In the genomic region with DNA sequence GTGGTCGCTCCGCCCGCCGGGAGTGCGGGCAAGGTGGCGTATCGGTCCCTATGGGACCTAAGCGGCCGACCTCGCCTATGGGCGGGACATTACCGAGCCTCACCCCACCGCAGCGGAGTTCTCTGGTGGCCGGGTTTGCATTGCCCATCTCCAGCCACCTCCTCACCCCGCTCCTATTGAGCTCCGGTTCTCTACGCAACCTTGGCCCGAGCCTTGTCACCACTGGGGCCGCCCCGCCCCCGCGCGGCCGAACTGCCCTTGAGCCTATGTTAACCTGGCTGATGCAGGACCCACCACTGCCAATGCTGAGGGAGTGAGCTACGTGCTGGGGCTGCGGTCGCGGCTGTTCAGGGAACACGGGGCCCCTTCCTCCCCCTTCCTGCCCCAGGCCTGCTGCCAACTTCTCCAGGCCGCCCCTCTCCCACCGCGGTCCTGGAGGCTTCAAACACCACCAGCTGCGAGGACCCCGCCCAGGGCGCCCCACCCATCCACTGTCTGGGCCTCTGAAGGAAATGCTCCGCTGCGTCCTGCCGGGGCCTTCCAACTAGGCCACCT, we compare ENCODE assay signal across 8 mouse cellular contexts. TPM values are rescaled to one million over a fixed set of nuclear protein-coding genes. Genes with fewer than 3 reads are reported as not detected.
DNase-seq lines count a peak whose midpoint lies in the region; ATAC-seq and TF ChIP-seq lines count a peak whose summit lies in the region.

No protein-coding gene starts in this region.

- H3K4me2 ChIP-seq in CH12.LX (ENCODE audit: insufficient read depth, low read depth, poor library complexity, severe bottlenecking), result peak overlapping the region; percentile 4; the same call in 1 of the 2 replicates
- peak overlapping the region; percentile 66 for H3K4me2 ChIP-seq in embryonic facial prominence, embryonic 11.5 days (ENCODE audit: low read depth, low read length)

- H3K36me3 ChIP-seq in CH12.LX (replicated peaks in 1 of 2; ENCODE audit: control insufficient read depth in 1 of 2, insufficient read depth in 1 of 2, low read length in 1 of 2), result peaks cover 0 to under 1% of the 10 kb centered on the region in 2 experiments
- no peaks in the 10 kb centered on the region for H3K36me3 ChIP-seq in embryonic facial prominence, embryonic 11.5 days (replicated peaks; ENCODE audit: control insufficient read depth, insufficient read depth, low read depth, low read length)
- H3K36me3 ChIP-seq in heart, embryonic 10.5 days, result no peaks in the 10 kb centered on the region

- under 1% methylated on average over 38 of the region's 39 CpGs for WGBS in embryonic facial prominence, embryonic 11.5 days
- WGBS in heart, embryonic 10.5 days, result under 1% methylated on average over 39 of the region's 39 CpGs

- H3K27me3 ChIP-seq in CH12.LX (replicated peaks), result peaks cover 10% of the 10 kb centered on the region
- no peaks in the 10 kb centered on the region for H3K27me3 ChIP-seq in embryonic facial prominence, embryonic 11.5 days (ENCODE audit: control insufficient read depth, insufficient read depth, low read length)
- no peaks in the 10 kb centered on the region for H3K27me3 ChIP-seq in heart, embryonic 10.5 days (ENCODE audit: insufficient read depth, poor library complexity, severe bottlenecking)

- TF ChIP-seq EP300 in CH12.LX (IDR thresholded peaks at IDR 0.05; ENCODE audit: low read length), result no peak

- peak in 1 of 2 experiments; percentile 39; a peak in 2 of 4 replicates for TF ChIP-seq CTCF in CH12.LX (conservative IDR thresholded peaks at IDR 0.05 in 1 of 2, IDR thresholded peaks at IDR 0.05 in 1 of 2; ENCODE audit: low read depth in 2 of 2, low read length in 2 of 2)

- TF ChIP-seq POLR2A in CH12.LX (IDR thresholded peaks at IDR 0.05; ENCODE audit: low read depth, low read length), result peak; percentile 44

- in situ Hi-C loops in CH12.LX (cut with MboI; ENCODE audit: low pct_ligation_motif_present, low pct_unique_long_range_greater_than_20kb, low sequenced_read_pairs), result no loop called here

- H3K79me2 ChIP-seq in CH12.LX (replicated peaks; ENCODE audit: control insufficient read depth, extremely low read depth, insufficient read depth, poor library complexity, severe bottlenecking), result peaks cover 8% of the 10 kb centered on the region

- peak; percentile 17 for TF ChIP-seq RAD21 in CH12.LX (IDR thresholded peaks at IDR 0.05; ENCODE audit: low read depth, low read length)

- dilution Hi-C loops in CH12.LX (cut with MboI; ENCODE audit: extremely low pct_ligation_motif_present, extremely low pct_unique_long_range_greater_than_20kb, low sequenced_read_pairs), result no loop called here

- peak overlapping the region; percentile 90 for H3K27ac ChIP-seq in CH12.LX (ENCODE audit: insufficient read depth, low read depth)
- peak overlapping the region; percentile 75 for H3K27ac ChIP-seq in embryonic facial prominence, embryonic 11.5 days (replicated peaks; ENCODE audit: low read depth, low read length)
- peak overlapping the region; percentile 98 for H3K27ac ChIP-seq in heart, embryonic 10.5 days

- H3K9ac ChIP-seq in CH12.LX (ENCODE audit: insufficient read depth, low read depth), result peak overlapping the region; percentile 69
- peak overlapping the region; percentile 74 for H3K9ac ChIP-seq in embryonic facial prominence, embryonic 11.5 days (replicated peaks; ENCODE audit: low read length)

- DNase-seq in CH12.LX (ENCODE audit: extremely low read depth) (peak; percentile 74), adipocyte (ENCODE audit: low spot score) (peak; percentile 40)
- DNase-seq in embryonic facial prominence, embryonic 11.5 days (ENCODE audit: low spot score), result peak; percentile 67
- DNase-seq in heart, embryonic 10.5 days (ENCODE audit: low spot score), result peak; percentile 93
- DNase-seq in kidney, adult 9 months, result peak; percentile 86
- peak; percentile 90 for DNase-seq in lung, postnatal 10 days
- peak; percentile 67 for DNase-seq in right cerebral cortex, postnatal 4 days
- DNase-seq in layer of hippocampus, postnatal 25 days (ENCODE audit: extremely low spot score in 1 of 2, low spot score in 1 of 2), result no peak

- peak overlapping the region; percentile 68 to 79 (median 72) for H3K4me3 ChIP-seq in CH12.LX (replicated peaks in 1 of 3; ENCODE audit: low read depth in 2 of 3, low read length in 2 of 3, poor library complexity in 1 of 3)
- H3K4me3 ChIP-seq in embryonic facial prominence, embryonic 11.5 days (ENCODE audit: low read depth, low read length), result peak overlapping the region; percentile 87
- peak overlapping the region; percentile 91 for H3K4me3 ChIP-seq in heart, embryonic 10.5 days

- ATAC-seq in embryonic facial prominence, embryonic 11.5 days (replicated peaks; ENCODE audit: insufficient number of reproducible peaks, low FRiP score, low TSS enrichment, low read depth), result peak; percentile 50

- H3K4me1 ChIP-seq in CH12.LX (ENCODE audit: control insufficient read depth in 1 of 2, insufficient read depth in 2 of 2), result peaks cover 10 to 31% of the 10 kb centered on the region in 2 experiments
- H3K4me1 ChIP-seq in embryonic facial prominence, embryonic 11.5 days (ENCODE audit: control insufficient read depth, insufficient read depth, low read length), result peaks cover 3% of the 10 kb centered on the region
- H3K4me1 ChIP-seq in heart, embryonic 10.5 days, result peaks cover 22% of the 10 kb centered on the region

- no peaks in the 10 kb centered on the region for H3K9me3 ChIP-seq in CH12.LX (replicated peaks; ENCODE audit: low read length)
- H3K9me3 ChIP-seq in embryonic facial prominence, embryonic 11.5 days (replicated peaks; ENCODE audit: control insufficient read depth, low read length), result no peaks in the 10 kb centered on the region
- no peaks in the 10 kb centered on the region for H3K9me3 ChIP-seq in heart, embryonic 10.5 days

TF ChIP-seq in CH12.LX, 34 proteins besides CTCF, POLR2A, EP300 and RAD21:
- TF ChIP-seq ZMIZ1 (IDR thresholded peaks at IDR 0.05; ENCODE audit: low read depth, low read length) (0 out of 2 replicates have a peak, but pooled peaks have one; percentile 16), RCOR1 (conservative IDR thresholded peaks at IDR 0.05; ENCODE audit: low read depth, low read length) (no peak), ELF1 (IDR thresholded peaks at IDR 0.05; ENCODE audit: low read depth, low read length) (no peak), BHLHE40 (IDR thresholded peaks at IDR 0.05; ENCODE audit: low read depth, low read length) (no peak), TCF12 (IDR thresholded peaks at IDR 0.05; ENCODE audit: low read depth, low read length) (no peak), MAX (IDR thresholded peaks at IDR 0.05; ENCODE audit: low read length) (peak; percentile 0), ETS1 (conservative IDR thresholded peaks at IDR 0.05; ENCODE audit: low read depth, low read length) (no peak; the same call in 1 of the 2 replicates), MEF2A (IDR thresholded peaks at IDR 0.05; ENCODE audit: borderline replicate concordance, low read depth, low read length) (no peak), UBTF (IDR thresholded peaks at IDR 0.05; ENCODE audit: low read depth, low read length) (peak; percentile 84; the same call in 1 of the 2 replicates)

RNA-seq across cellular contexts. Expression of a gene that starts 0.8 kb away (rescaled TPM):
- 5.7 and 9.7 TPM in 2 replicates for total RNA-seq in CH12.LX (2012; rRNA removed)
- 1.2 and 1.7 TPM in 2 replicates for total RNA-seq in CH12.LX (2014; rRNA removed)
- polyA plus RNA-seq in CH12.LX (2012; ENCODE audit: insufficient read length, low read depth), result 3.7 TPM in 2 replicates
- polyA plus RNA-seq in embryonic facial prominence, embryonic 11.5 days (2014; fragmentation: Nextera tagmentation; extraction: Ambion mirVana), result 19.9 and 20.3 TPM in 2 replicates
- 17.3 and 18.3 TPM in 2 replicates for polyA plus RNA-seq in heart, embryonic 10.5 days (2016; fragmentation: Nextera tagmentation; extraction: Ambion mirVana)
- total RNA-seq in layer of hippocampus, postnatal 25 days (2021), result 100 to 1,000 TPM; 204 to 216 TPM

RNA-seq across cellular contexts. Expression of a gene that starts 22.8 kb away (rescaled TPM):
- total RNA-seq in CH12.LX (2012; rRNA removed) (not detected in 2 replicates), CH12.LX (2014; rRNA removed) (not detected in 2 replicates)
- not detected in 2 replicates for polyA plus RNA-seq in CH12.LX (2012; ENCODE audit: insufficient read length, low read depth)
- not detected in 2 replicates for polyA plus RNA-seq in embryonic facial prominence, embryonic 11.5 days (2014; fragmentation: Nextera tagmentation; extraction: Ambion mirVana)
- polyA plus RNA-seq in heart, embryonic 10.5 days (2016; fragmentation: Nextera tagmentation; extraction: Ambion mirVana), result 0.18 TPM in 1 of 2 replicates, not detected in the other
- not detected for total RNA-seq in layer of hippocampus, postnatal 25 days (2021)

Comparison
In these comparisons a context has a peak if more than half of its experiments do, and no peak if none do; other contexts are left out.
1. DNase-seq: peak in CH12.LX (single experiment), adipocyte (single experiment), embryonic facial prominence, embryonic 11.5 days (single experiment), heart, embryonic 10.5 days (single experiment), kidney, adult 9 months (single experiment), lung, postnatal 10 days (single experiment) and right cerebral cortex, postnatal 4 days (single experiment); none in layer of hippocampus, postnatal 25 days (0 of 2).
2. Peak in every context shown above with its lines, with median percentiles within 50 percentile points of each other: H3K27ac ChIP-seq and H3K4me3 ChIP-seq.